Mouse (Mus musculus) kidney, adult 8-10 months (tissue): ENCODE results near the gene Ppp1r21.

ENCODE experiments used
- DNase-seq, 2 experiments: peaks; one replicate each; pipeline ENCODE4 v3.0.0; 2022

The Ppp1r21 gene

DNA sequence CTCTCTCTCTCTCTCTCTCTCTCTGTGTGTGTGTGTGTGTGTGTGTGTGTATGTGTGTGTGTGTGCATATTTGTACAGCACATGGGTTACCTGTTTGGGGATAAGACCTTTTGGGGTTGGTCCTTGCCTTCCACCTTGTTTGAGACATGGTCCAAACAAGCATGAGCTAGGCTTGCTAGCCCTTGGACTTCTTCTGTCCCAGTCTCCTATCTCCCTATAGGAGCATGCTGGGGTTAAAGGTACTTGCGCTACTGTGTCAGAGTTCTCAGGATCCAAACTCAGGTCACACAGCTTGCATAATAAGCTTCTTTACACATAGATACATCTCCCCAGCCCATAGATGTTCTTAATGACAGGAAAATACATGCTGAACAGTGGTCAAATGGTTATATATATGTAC, 84.8 kb downstream of the Ppp1r21 start:
- DNase-seq, result no peak

DNA sequence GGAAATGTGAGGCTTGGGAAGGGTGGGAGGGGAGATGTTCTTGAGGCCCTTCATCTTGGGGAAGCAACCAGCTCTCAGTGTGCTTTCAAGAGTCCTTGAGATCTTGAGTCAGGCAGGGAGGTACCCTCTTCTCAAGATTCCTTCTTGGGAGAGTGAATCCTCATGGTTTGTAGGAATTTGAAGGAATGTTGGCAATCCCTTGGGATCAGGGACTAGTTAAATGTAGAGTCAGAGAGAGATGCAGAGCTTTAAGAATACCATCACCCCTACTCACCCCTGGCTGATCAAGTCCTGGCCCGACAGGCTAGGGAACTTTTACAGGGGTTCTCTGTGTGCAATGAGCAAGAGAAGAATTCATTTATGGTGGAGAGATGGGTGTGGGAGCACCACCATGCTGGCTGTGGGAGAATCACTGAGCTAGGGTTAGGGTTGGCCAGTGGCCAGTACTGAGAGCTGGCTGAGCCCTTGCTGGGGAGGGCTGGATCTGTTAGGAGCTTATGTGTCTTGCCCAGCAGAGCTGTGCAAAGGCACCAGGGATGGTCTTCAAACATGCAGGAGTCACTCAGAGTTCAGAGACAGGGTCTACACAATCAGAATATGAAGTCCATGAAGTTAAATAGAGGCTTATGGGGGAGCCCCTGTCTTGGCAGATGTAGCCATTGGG, 85.7 kb downstream of the Ppp1r21 start:
- DNase-seq, result no peak

DNA sequence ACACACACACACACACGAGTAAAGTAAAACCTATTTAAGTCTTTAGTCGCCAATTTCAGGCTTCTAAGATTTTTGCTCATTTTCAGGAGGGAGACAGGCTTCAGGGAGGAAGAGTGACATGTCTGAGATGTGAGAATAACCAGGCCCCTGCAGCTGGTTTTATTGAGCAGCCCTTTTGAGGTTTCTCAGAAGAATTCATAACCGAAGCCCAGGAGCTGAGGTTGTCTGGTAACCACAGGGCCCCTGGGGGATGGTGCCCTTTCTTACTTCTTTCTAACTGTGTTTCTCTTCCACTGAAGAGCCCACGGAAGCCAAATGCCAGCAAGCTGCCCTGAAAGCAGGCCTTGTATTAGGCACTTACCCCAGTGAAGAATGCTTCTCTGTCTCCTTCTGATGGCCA, 91.0 kb downstream of the Ppp1r21 start:
- no peak for DNase-seq

DNA sequence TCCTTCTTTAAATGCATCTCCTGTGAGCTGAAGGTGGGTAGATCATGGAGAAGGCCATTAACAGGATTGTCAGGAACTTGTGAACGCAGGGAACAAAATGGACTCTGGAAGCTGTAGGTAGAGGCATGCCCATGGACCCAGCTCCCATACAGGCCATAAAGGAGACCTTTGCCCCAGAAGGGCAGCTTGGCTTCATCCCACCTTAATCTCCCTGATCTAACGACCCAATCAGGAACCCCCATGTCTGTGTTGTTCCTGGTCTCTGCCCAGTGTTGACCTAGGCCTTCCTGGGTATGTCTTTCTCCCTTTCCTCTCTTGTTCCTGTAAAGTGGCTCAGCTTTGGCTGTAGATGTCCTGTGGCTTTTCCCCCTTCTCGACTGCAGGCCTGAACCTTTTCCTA, 91.5 kb downstream of the Ppp1r21 start:
- no peak for DNase-seq

DNA sequence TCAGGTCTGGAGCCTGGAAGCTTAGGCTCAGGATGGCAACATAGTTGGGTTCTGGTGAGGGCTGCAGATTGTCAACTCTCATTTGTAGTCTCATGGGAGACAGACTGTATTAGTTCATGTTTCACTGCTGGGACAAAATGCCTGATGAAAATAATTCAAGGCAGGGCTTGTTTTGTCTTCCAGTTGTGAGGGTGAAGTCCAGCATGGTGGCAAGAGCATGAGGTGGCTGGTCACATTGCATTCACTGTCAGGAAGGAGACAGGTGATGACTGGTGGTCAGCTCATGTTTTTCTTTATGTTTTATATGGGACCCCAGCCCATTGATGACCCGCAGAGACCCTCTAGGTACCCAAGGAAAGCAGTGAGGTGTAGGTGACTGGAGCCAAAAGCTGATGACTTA, 92.8 kb downstream of the Ppp1r21 start:
- no peak for DNase-seq

DNA sequence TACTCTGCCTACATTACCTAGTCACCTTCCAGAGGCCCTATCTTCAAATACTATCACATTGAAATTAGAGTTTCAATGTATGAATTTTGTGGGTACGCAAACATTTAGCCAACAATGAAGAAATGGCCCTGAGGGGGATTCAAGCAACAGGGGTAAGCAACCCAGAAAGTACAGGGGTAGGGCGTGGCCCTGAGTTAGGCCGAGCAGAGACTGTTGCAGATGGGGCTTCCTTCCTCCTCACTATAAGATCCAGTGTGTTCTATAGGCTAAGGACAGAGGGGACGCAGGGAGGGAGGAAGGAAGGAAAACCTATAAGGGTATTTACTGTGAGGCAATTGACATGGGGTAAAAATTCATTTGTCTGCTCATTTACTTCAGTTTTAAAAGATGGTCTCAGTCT, 94.5 kb downstream of the Ppp1r21 start:
- DNase-seq, result no peak

DNA sequence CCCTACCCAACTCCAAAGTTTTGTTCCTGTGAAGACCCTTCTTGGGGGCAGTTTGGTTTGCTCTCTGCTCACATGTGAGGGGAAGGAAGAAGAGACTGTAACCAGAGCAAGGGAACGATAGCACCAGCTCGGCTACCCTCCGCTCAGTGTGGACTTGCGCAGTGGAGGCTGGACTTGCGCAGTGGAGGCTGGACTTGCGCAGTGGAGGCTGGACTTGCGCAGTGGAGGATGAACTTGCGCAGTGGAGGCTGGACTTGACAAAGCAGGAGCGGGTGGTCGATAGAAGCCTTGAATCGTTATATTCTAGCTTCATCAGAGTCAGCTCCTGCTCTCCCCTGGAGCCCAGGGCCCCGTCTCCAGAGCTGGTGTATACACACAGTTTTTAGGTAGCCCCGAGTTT, 95.4 kb downstream of the Ppp1r21 start:
- no peak for DNase-seq

DNA sequence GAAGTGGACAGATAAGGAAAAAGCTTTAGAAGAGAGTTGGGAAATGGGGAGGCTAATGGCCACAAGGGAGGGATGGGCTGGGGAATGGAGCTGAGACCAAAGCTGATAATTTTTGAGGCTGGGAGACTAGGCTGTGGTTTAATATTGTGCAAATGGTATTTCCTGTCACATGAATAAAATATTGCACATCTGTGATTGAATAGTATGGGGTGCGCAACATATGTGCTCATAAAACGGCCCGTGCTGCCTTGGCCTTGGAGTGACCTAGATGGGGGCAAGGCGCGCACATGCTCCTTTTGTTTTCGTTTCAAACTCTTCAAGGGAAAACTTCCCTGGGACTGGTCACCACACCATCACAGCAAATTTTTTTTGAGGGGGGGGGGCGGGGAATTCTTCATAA, 96.0 kb downstream of the Ppp1r21 start:
- no peak for DNase-seq

DNA sequence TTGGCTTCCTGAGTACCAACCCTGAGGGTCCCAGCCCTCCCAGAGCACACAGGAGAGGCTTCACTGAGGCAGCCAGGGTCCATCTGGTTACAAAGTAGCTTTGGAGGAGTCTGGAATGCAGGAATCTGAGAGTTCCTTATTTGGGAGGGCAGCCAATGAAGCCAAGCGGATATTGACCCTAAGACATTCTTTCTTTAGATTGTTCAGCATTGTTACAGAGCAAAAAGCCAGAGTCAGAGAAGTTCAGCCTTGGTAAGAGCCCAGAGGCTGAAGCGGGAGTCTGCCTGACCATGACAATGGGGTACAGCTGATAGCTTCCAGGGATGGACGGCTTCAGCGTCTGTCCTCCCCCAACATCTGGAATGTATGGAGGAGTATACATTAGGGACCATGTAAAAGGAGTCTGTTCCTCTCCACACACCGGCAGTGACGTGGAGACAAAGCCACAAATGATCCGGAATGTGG, 96.5 kb downstream of the Ppp1r21 start:
- DNase-seq, result peak; percentile 49 to 57

DNA sequence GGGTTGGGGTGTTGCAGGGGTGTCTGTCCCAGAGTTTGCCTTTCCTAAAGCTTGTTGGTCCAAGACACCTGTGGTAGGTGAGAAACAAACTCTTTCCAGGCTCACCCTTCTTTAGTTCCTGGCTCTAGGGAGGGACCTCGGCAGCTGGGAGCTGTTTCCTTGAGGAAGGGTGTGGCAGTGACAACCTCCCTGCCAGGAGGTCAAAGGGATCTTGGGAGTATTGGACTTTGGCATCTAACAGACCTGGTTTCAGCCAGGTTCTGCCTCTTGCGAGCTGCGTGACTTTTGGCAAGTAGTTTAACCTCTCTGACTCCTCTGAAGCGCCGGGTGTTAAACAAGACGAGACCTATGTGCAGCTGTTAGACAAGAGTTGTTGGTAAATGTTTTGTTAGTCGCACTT, 97.2 kb downstream of the Ppp1r21 start:
- DNase-seq, result peak; percentile 56 to 68

DNA sequence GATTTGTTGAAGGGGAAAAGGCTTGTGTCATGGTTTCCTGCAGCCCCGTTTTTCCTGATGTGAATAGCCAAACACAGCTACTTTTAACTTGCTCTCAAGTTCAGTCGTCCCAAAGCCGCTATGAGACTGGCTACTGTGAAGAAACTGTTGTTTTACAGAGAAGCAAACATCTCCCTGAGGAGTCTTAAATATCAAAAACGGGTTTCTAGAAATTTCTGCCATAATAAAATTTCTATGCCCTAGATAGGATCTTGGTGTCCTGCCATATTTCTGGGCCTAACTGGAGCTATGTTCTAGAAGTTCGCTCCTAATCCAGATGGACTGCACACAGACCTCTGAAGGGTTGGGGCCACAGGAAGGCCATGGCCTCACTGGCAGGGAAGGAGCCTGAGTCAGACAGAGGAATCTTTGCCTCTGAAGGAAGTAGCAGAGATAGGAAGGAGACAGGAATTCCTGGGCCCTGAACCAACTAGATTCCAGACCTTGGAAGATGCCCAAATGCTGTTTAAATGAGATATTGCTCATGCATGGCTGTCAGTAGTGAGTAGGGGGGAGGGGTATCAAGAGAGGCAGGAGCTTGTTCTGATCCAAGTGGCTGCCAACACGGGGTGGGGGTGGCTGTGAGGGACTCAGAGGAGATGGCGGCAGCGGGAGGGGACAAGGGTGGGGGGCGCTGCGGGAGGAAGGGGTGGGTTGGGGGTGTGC, 98.9 kb downstream of the Ppp1r21 start:
- peak; percentile 70 to 88 for DNase-seq

DNA sequence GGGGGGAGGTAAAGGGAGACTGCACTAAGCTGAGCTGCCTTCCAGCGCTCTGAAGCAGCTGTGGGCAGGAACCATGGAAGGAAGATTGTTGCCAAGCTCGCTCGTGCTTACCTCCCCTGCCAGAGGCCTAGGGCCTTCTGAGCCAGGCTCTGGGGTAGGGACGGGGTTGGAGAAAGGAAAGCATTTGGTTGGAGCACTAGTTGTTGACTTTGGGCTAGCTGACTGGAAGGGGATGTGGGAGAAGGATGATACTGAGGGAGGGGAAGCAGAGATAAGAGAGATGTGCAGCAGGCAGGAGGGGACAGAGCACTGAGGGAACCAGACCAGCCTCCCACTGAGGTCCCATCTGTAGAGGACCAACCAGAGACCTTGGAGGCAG, 99.5 kb downstream of the Ppp1r21 start:
- peak; percentile 19 to 41 for DNase-seq

DNA sequence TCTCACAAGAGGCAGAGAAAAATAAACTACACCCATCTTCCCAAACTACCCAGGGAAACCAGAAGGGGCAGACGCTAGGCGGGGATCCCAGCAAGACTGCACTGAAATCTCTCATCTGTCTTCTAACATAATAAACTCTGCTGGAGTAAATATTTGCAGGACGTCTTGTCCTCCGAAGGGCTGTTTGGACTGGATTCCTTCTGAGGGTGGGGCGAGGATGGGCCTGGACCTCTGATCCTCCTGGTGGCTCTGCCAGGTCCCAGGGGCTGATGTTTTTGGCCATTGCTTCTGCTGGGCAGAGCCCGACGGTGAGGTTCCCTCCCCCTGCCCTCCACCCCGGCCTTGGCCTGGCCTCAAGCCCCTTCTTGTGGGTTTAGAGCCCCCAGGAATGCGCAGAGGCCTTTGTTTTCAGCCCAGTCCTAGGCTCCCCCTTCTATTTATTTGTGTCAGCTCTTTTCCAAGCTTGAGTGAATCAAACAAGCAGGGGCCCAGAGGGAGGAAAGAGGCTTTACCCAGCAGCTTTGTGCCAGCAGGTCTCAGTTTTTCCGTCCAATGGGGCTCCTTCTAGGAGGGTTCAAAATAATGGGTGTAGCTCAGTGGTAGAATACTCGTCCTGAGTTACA, 100.1 kb downstream of the Ppp1r21 start:
- DNase-seq, result peak; percentile 28 to 55

DNA sequence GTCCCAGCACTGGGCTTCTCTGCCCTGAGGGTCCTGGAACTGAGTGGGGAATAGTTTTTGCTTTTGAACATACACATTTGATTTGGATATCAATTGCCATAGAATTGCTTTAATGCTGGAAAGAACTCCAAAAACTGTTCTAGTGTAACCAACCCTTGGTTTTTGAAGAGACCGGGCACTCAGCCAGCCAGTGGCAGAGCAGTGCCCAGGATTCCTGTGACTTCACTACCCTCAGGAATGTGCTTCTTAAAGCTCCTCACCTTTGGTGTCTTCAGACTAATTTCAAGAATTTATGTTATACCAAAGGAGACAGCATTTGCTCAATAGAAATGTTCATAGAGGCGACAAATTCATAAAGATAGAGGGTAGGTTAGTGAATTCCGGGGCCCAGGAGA, 100.6 kb downstream of the Ppp1r21 start:
- peak; percentile 76 for DNase-seq

DNA sequence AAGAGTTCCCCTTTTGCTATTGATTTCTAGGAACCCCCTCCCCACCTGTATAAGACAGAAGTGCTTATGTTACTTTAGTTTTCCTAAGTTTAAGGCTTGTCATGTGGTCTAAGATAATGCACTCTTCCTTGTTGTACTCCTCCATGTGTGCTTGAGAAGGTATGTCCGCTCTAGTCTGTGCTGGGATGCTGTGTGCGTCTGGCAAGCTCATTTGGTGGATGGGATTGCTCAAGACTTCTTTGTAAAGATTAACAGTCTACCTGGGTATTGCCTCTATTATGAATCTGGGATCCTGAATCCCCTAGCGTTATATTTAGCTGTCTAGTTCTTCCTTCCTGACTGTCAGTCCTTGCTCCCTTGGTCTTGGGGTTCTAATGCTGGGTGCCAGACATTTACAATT, 102.7 kb downstream of the Ppp1r21 start:
- no peak for DNase-seq

DNA sequence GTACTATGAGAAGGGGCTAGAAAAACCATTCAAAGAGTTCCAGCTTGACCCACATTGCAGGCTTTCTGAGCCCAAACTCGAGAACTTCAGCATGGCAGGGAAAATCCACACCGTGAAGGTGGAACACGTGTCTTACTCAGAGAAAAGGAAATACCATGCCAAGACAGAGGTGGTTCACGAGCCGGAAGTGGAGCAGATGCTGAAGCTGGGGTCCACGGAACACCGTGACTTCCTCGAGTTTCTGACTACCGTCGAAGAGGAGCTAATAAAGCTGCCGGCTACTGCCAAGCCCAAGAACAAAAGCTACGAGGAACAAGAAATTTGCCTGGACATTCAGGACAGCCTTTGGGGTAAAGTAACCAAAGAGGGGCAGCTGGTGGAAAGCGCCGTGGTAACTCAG, 106.2 kb downstream of the Ppp1r21 start:
- no peak for DNase-seq

DNA sequence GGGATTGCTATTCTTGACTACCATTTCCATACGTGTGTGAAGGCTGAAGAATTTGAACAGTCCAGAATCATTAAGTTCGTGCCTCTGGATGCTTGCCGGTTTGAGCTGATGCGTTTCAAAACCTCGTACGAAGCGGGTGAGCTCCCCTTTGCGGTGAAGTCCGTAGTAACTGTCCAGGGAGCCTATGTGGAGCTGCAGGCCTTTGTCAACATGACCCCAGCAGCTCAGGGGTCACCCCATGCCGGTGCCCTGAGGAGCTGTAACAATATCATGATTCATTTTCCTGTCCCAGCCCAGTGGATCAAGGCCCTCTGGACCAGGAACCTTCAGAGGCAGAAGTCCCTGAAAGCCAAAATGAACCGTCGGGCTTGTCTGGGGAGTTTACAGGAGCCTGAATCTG, 106.7 kb downstream of the Ppp1r21 start:
- DNase-seq, result peak in 1 of 2 experiments; percentile 17
